In genomic region chrX:20828934-20829333, GRCm38 (mm10) we compare ENCODE assay signal across 8 mouse cellular contexts. TPM values are rescaled to one million over a fixed set of nuclear protein-coding genes. Genes with fewer than 3 reads are reported as not detected.
DNase-seq lines count a peak whose midpoint lies in the region; TF ChIP-seq lines count a peak whose summit lies in the region.

No protein-coding gene starts in this region.

- no peaks in the 10 kb centered on the region for H3K4me1 ChIP-seq in thymus, adult 2 months (replicated peaks; ENCODE audit: control insufficient read depth, insufficient read depth, low read length)

- no peak for TF ChIP-seq CTCF in thymus, adult 2 months (IDR thresholded peaks at IDR 0.05; ENCODE audit: borderline replicate concordance, control insufficient read depth, extremely low read depth, insufficient read depth, low read length, poor library complexity)

- TF ChIP-seq POLR2A in thymus, adult 2 months (IDR thresholded peaks at IDR 0.05; ENCODE audit: control insufficient read depth, extremely low read depth, insufficient read depth, low read length, poor library complexity) = no peak

- no peak overlapping the region for H3K27ac ChIP-seq in thymus, adult 2 months (ENCODE audit: control insufficient read depth, insufficient read depth, low read length)

- intact Hi-C loops in left cerebral cortex, postnatal 25 days (cut with DNase I) = loop anchor here (2.0 to 5.0 kb wide), 2 partner anchors 92 to 118 kb away; partner anchors contain the start of gene Syn1

- DNase-seq in ovary, postnatal 14 days (ENCODE audit: low spot score) = peak; percentile 25
- DNase-seq in ovary, adult 18-20 months (ENCODE audit: low spot score) = no peak
- DNase-seq in cerebellum, postnatal 25 days = peak; percentile 60 to 72
- peak; percentile 32 to 45 for DNase-seq in gastrocnemius, postnatal 4 days (ENCODE audit: low spot score in 2 of 2)
- DNase-seq in kidney, adult 11 months = peak; percentile 53
- peak; percentile 74 to 94 for DNase-seq in left cerebral cortex, postnatal 25 days (ENCODE audit: low spot score in 2 of 2)
- DNase-seq in retina, postnatal 1 day = peak; percentile 71
- no peak for DNase-seq in thymus, adult 2 months

- H3K4me3 ChIP-seq in thymus, adult 2 months (ENCODE audit: control insufficient read depth, insufficient read depth, low read length) = no peak overlapping the region

- H3K27me3 ChIP-seq in thymus, adult 2 months (ENCODE audit: control insufficient read depth, insufficient read depth, low read length) = no peaks in the 10 kb centered on the region

- WGBS in thymus, adult 2 months = 25% methylated on average over 5 of the region's 5 CpGs

- H3K36me3 ChIP-seq in thymus, adult 2 months (ENCODE audit: control insufficient read depth, insufficient read depth, low read length) = no peaks in the 10 kb centered on the region

RNA-seq across cellular contexts. Expression of gene Araf, which starts 31.3 kb away (rescaled TPM):
- 10 to 100 TPM; 86.6 to 92.4 TPM for total RNA-seq in gastrocnemius, postnatal 4 days (2021)
- 100 to 1,000 TPM; 183 to 190 TPM for total RNA-seq in left cerebral cortex, postnatal 25 days (2021)
- polyA plus RNA-seq in thymus, adult 2 months (2012; rRNA removed) = 194 and 224 TPM in 2 replicates

RNA-seq across cellular contexts. Expression of gene Timp1, which starts 41.0 kb away (rescaled TPM):
- total RNA-seq in gastrocnemius, postnatal 4 days (2021) = 10 to 100 TPM in 1 of 2 experiments, 1 to 10 TPM in 1; 8.4 to 13.7 TPM
- total RNA-seq in left cerebral cortex, postnatal 25 days (2021) = under 1 TPM; 0.55 to 0.60 TPM
- 8.3 and 12.0 TPM in 2 replicates for polyA plus RNA-seq in thymus, adult 2 months (2012; rRNA removed)

Comparison
In these comparisons a context has a peak if more than half of its experiments do, and no peak if none do; other contexts are left out.
1. DNase-seq: peak in ovary, postnatal 14 days (single experiment), cerebellum, postnatal 25 days (2 of 2), gastrocnemius, postnatal 4 days (2 of 2), kidney, adult 11 months (single experiment), left cerebral cortex, postnatal 25 days (2 of 2) and retina, postnatal 1 day (single experiment); none in ovary, adult 18-20 months (single experiment) and thymus, adult 2 months (single experiment).
2. RNA of gene Timp1, which starts 41.0 kb away (total RNA-seq): 8.4 to 13.7 TPM in gastrocnemius, postnatal 4 days; 0.55 to 0.60 TPM in left cerebral cortex, postnatal 25 days; every median in the first group is over 4 times any median in the second.